Mouse (Mus musculus): Measurements from ENCODE around the gene Trank1. TPM values are rescaled to one million over a fixed set of nuclear protein-coding genes. Genes with fewer than 3 reads are reported as not detected.
A peak's percentile ranks its signal among the peaks of the same experiment; 100 is the strongest.

The Trank1 gene
- polyA plus RNA-seq, 1 experiment from 2014 or later, result 0.20 TPM

- Histone ChIP-seq H3K27me3 (ENCODE audit: insufficient read depth, poor library complexity, severe bottlenecking) (no peaks in the 10 kb centered on the region), H3K27ac (no peak overlapping the region), H3K36me3 (no peaks in the 10 kb centered on the region), H3K4me1 (replicated peaks) (peaks cover 16% of the 10 kb centered on the region), H3K4me3 (no peak overlapping the region), H3K9me3 (no peaks in the 10 kb centered on the region)
- DNase-seq (ENCODE audit: low spot score), result peak; percentile 25
- 44% methylated on average over 6 of the region's 6 CpGs for WGBS
These were observed 113.6 kb downstream of the Trank1 start for GRCm38 (mm10) chr9:111425113-111425512.

- H3K4me3 ChIP-seq, result no peak overlapping the region
- WGBS, result 68% methylated on average over 4 of the region's 4 CpGs
- H3K4me1 ChIP-seq (replicated peaks), result peaks cover 16% of the 10 kb centered on the region
- H3K27me3 ChIP-seq (ENCODE audit: insufficient read depth, poor library complexity, severe bottlenecking), result no peaks in the 10 kb centered on the region
- no peak for DNase-seq (ENCODE audit: low spot score)
- no peaks in the 10 kb centered on the region for H3K36me3 ChIP-seq
- H3K27ac ChIP-seq, result no peak overlapping the region
- no peaks in the 10 kb centered on the region for H3K9me3 ChIP-seq
These were observed 114.4 kb downstream of the Trank1 start for GRCm38 (mm10) chr9:111425952-111426351.

GRCm38 (mm10) chr9:111427891-111428555, 116.5 kb downstream of the Trank1 start:
- H3K4me1 ChIP-seq (replicated peaks), result peaks cover 16% of the 10 kb centered on the region
- no peaks in the 10 kb centered on the region for H3K27me3 ChIP-seq (ENCODE audit: insufficient read depth, poor library complexity, severe bottlenecking)
- no peak overlapping the region for H3K27ac ChIP-seq
- no peaks in the 10 kb centered on the region for H3K9me3 ChIP-seq
- DNase-seq (ENCODE audit: low spot score), result no peak
- no peak overlapping the region for H3K4me3 ChIP-seq
- no peaks in the 10 kb centered on the region for H3K36me3 ChIP-seq
- WGBS, result 84% methylated on average over 9 of the region's 9 CpGs

GRCm38 (mm10) chr9:111428698-111429362, 117.3 kb downstream of the Trank1 start:
- Histone ChIP-seq H3K27ac (no peak overlapping the region), H3K36me3 (no peaks in the 10 kb centered on the region), H3K9me3 (no peaks in the 10 kb centered on the region), H3K27me3 (ENCODE audit: insufficient read depth, poor library complexity, severe bottlenecking) (no peaks in the 10 kb centered on the region), H3K4me3 (no peak overlapping the region), H3K4me1 (replicated peaks) (peaks cover 16% of the 10 kb centered on the region)
- no peak for DNase-seq (ENCODE audit: low spot score)
- WGBS, result 80% methylated on average over 8 of the region's 8 CpGs

DNA sequence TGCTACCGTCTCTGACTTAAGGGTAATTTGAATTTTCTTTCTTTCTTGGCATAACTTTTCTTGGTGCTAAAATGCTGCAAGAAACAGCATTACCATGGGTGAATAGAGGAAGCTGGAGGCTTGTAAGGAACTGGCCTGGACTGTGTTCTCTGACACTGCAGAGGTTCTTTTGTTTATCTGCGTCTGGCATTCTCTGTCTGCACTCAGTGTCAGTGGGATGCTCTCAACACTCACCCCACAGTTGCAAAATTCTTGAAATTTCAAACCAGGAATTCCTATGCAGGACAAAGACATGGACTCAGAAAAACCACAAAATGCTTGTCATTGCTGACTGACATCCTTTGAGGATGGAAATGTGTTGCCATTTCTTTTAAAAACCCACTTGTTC, 117.8 kb downstream of the Trank1 start:
- no peak overlapping the region for H3K27ac ChIP-seq
- DNase-seq (ENCODE audit: low spot score), result no peak
- no peak overlapping the region for H3K4me3 ChIP-seq
- H3K27me3 ChIP-seq (ENCODE audit: insufficient read depth, poor library complexity, severe bottlenecking), result no peaks in the 10 kb centered on the region
- WGBS, result 45% methylated on average over 2 of the region's 2 CpGs
- H3K9me3 ChIP-seq, result no peaks in the 10 kb centered on the region
- H3K4me1 ChIP-seq (replicated peaks), result peaks cover 16% of the 10 kb centered on the region
- no peaks in the 10 kb centered on the region for H3K36me3 ChIP-seq

- WGBS, result 83% methylated on average over 2 of the region's 2 CpGs
- no peaks in the 10 kb centered on the region for H3K36me3 ChIP-seq
These were observed 123.9 kb downstream of the Trank1 start for GRCm38 (mm10) chr9:111435429-111435828.

DNA sequence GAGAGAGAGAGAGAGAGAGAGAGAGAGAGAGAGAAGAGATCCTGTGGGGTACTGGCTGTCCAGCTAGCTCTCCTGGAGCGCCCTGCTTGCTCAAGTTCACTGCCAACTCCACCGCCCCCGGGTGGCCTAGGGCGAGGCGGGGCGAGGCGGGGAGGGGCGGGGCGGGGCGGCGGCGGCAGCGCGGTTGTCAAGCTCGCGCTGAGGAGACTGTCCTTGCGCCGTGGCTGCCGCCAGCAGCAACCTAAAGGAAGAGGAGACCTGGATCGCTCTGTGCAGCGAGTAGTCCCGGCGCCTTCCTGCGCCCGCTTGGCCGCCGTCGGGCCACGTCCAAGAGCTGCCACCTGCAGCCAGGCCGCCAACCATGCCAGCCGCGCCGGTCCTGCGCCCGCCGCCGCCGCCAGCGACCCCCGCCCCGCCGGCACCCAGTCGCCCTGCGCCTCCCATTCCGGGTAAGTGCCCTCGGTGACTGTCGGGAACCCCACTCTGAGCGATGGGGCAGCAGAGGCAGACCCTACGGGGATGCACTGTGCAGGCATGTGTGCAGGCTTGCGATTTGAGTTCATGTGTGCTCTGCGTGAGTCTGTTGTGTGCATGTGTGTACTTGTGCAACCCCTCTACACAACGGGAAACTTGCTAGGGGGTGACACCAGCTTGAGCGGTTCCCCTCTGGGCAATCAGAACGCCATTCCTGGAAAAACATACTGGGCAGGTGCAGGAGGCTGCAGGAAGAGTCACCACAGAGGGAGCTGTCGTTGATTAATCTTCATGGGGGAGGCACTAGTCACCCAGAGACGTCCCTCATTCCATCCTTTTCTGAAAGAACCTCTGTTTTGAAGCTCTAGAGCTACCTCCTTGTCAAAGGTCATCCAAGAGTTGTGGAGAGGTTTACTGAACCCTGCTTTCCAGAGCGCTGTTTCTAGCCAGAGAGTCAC, 127.6 kb downstream of the Trank1 start, which contains the start of gene Dclk3:
Dclk3 (plus strand) TSS at position 178 of the 932 bp plus-strand sequence.
- Histone ChIP-seq H3K4me1 (replicated peaks) (peaks cover 14% of the 10 kb centered on the region), H3K36me3 (no peaks in the 10 kb centered on the region), H3K27ac (peak within 1 kb of the TSS; percentile 73), H3K9me3 (no peaks in the 10 kb centered on the region), H3K4me3 (peak within 1 kb of the TSS; percentile 61), H3K27me3 (ENCODE audit: insufficient read depth, poor library complexity, severe bottlenecking) (peaks cover 55% of the 10 kb centered on the region)
- peak; percentile 38 for DNase-seq (ENCODE audit: low spot score)
- WGBS, result 6% methylated on average over 43 of the region's 57 CpGs

More at GRCm38 (mm10) chr9:111435429-111435828, 123.9 kb downstream of the Trank1 start:
- Histone ChIP-seq H3K27ac (no peak overlapping the region), H3K4me3 (no peak overlapping the region), H3K4me1 (replicated peaks) (peaks cover 14% of the 10 kb centered on the region), H3K27me3 (ENCODE audit: insufficient read depth, poor library complexity, severe bottlenecking) (peaks cover 41% of the 10 kb centered on the region), H3K9me3 (no peaks in the 10 kb centered on the region)
- no peak for DNase-seq (ENCODE audit: low spot score)

DNA sequence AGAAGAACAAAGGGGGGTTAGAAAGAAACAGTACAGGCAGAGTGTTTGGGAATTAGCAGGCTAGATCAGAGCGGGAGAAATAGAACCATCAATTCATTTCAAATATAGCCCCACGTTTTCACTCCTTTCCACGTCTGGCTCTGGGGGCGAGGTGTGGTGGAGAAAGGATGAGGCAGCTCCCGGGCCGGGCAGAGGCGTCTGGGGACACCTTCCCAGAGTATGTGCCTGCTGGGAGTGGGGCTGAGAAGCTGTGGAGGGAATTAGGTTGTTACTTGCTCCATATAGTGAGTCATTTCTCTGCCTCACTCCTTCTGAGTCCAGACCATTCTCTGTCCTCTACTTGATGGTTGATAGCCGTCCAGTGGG, 128.3 kb downstream of the Trank1 start:
- Histone ChIP-seq H3K4me1 (replicated peaks) (peaks cover 14% of the 10 kb centered on the region), H3K4me3 (no peak overlapping the region), H3K27ac (no peak overlapping the region), H3K36me3 (no peaks in the 10 kb centered on the region), H3K9me3 (no peaks in the 10 kb centered on the region), H3K27me3 (ENCODE audit: insufficient read depth, poor library complexity, severe bottlenecking) (peaks cover 55% of the 10 kb centered on the region)
- 52% methylated on average over 8 of the region's 8 CpGs for WGBS
- DNase-seq (ENCODE audit: low spot score), result no peak

GRCm38 (mm10) chr9:111440446-111440845, 128.9 kb downstream of the Trank1 start:
- Histone ChIP-seq H3K27me3 (ENCODE audit: insufficient read depth, poor library complexity, severe bottlenecking) (peaks cover 55% of the 10 kb centered on the region), H3K4me1 (replicated peaks) (peaks cover 14% of the 10 kb centered on the region), H3K9me3 (no peaks in the 10 kb centered on the region), H3K4me3 (no peak overlapping the region), H3K36me3 (no peaks in the 10 kb centered on the region), H3K27ac (no peak overlapping the region)
- WGBS, result 79% methylated on average over 6 of the region's 6 CpGs
- no peak for DNase-seq (ENCODE audit: low spot score)

GRCm38 (mm10) chr9:111441151-111441550, 129.6 kb downstream of the Trank1 start:
- H3K9me3 ChIP-seq, result no peaks in the 10 kb centered on the region
- WGBS, result 86% methylated on average over 2 of the region's 2 CpGs
- DNase-seq (ENCODE audit: low spot score), result no peak
- peaks cover 14% of the 10 kb centered on the region for H3K4me1 ChIP-seq (replicated peaks)
- H3K27ac ChIP-seq, result no peak overlapping the region
- peaks cover 55% of the 10 kb centered on the region for H3K27me3 ChIP-seq (ENCODE audit: insufficient read depth, poor library complexity, severe bottlenecking)
- no peak overlapping the region for H3K4me3 ChIP-seq
- H3K36me3 ChIP-seq, result no peaks in the 10 kb centered on the region

Data from hindbrain, embryonic 10.5 days (tissue).